Mouse (Mus musculus) mouse trophoblast stem cell (cell line): ENCODE data around the gene Gapt.
"Not testable (repeated sequence)": the region's sequence is repeated elsewhere in the genome, so short reads cannot be mapped to it uniquely, and the experiment has no call there.

Experiments used
- in situ Hi-C, 2 experiments: fragments of 300-500 bp; cut with MseI, MboI; formaldehyde crosslinking; loops; 2 replicates in 1 of 2; 3 replicates in 1 of 2; pipeline ENCODE4 v1.15.1; 2025

Gene Gapt

GRCm38 (mm10) chr13:110356941-110357340 is at the start of gene Gapt:
Gene Gapt, minus strand, starts transcription at chr13:110357199.
- in situ Hi-C loops, result no loop called here

- in situ Hi-C loops, result no loop called here
These were observed 49.2 kb upstream of the Gapt start for GRCm38 (mm10) chr13:110406152-110406551.

GRCm38 (mm10) chr13:110404686-110405085 is 47.7 kb upstream of the Gapt start:
- in situ Hi-C loops, result not testable (repeated sequence)

GRCm38 (mm10) chr13:110404059-110404458 is 47.1 kb upstream of the Gapt start:
- in situ Hi-C loops, result no loop called here

- in situ Hi-C loops, result no loop called here
These were observed 44.9 kb upstream of the Gapt start for GRCm38 (mm10) chr13:110401877-110402276.

- in situ Hi-C loops, result no loop called here
These were observed 44.4 kb upstream of the Gapt start for GRCm38 (mm10) chr13:110401443-110401842.

GRCm38 (mm10) chr13:110398513-110399270 is 41.7 kb upstream of the Gapt start:
- in situ Hi-C loops, result loop anchor here in 1 of 2 experiments (25.0 kb wide), 1 partner anchor 339 kb away; no protein-coding TSS in a partner anchor

GRCm38 (mm10) chr13:110397750-110398149 is 40.8 kb upstream of the Gapt start:
- in situ Hi-C loops, result loop anchor here in 1 of 2 experiments (25.0 kb wide), 1 partner anchor 340 kb away; no protein-coding TSS in a partner anchor

- in situ Hi-C loops, result loop anchor here in 1 of 2 experiments (25.0 kb wide), 1 partner anchor 341 kb away; no protein-coding TSS in a partner anchor
These were observed 39.1 kb upstream of the Gapt start for GRCm38 (mm10) chr13:110395916-110396685.

GRCm38 (mm10) chr13:110395179-110395794 is 38.3 kb upstream of the Gapt start:
- in situ Hi-C loops, result loop anchor here in 1 of 2 experiments (25.0 kb wide), 1 partner anchor 342 kb away; no protein-coding TSS in a partner anchor

GRCm38 (mm10) chr13:110394291-110395178 is 37.5 kb upstream of the Gapt start, which contains the start of gene Plk2:
Gene Plk2, plus strand, starts transcription at chr13:110395046.
- in situ Hi-C loops, result loop anchor here (5.0 to 25.0 kb wide), 3 partner anchors 343 to 1018 kb away; no protein-coding TSS in a partner anchor

GRCm38 (mm10) chr13:110392631-110393030 is 35.6 kb upstream of the Gapt start:
- in situ Hi-C loops, result loop anchor here (5.0 to 25.0 kb wide), 3 partner anchors 345 to 1020 kb away; no protein-coding TSS in a partner anchor

GRCm38 (mm10) chr13:110392210-110392609 is 35.2 kb upstream of the Gapt start:
- in situ Hi-C loops, result loop anchor here (5.0 to 25.0 kb wide), 3 partner anchors 345 to 1020 kb away; no protein-coding TSS in a partner anchor

GRCm38 (mm10) chr13:110384514-110384913 is 27.5 kb upstream of the Gapt start:
- in situ Hi-C loops, result loop anchor here (10.0 to 25.0 kb wide), 2 partner anchors 353 to 850 kb away; no protein-coding TSS in a partner anchor

- in situ Hi-C loops, result loop anchor here (10.0 to 25.0 kb wide), 2 partner anchors 355 to 852 kb away; no protein-coding TSS in a partner anchor
These were observed 25.5 kb upstream of the Gapt start for GRCm38 (mm10) chr13:110382447-110382901.

- in situ Hi-C loops, result loop anchor here (5.0 kb wide), 1 partner anchor 307 kb away; no protein-coding TSS in a partner anchor
These were observed 12.7 kb upstream of the Gapt start for GRCm38 (mm10) chr13:110369673-110370072.

- in situ Hi-C loops, result loop anchor here (5.0 kb wide), 1 partner anchor 306 kb away; no protein-coding TSS in a partner anchor
These were observed 11.6 kb upstream of the Gapt start for GRCm38 (mm10) chr13:110368556-110369040.

- in situ Hi-C loops, result loop anchor here (5.0 kb wide), 1 partner anchor 306 kb away; no protein-coding TSS in a partner anchor
These were observed 11.1 kb upstream of the Gapt start for GRCm38 (mm10) chr13:110367961-110368555.

- in situ Hi-C loops, result loop anchor here (5.0 kb wide), 1 partner anchor 304 kb away; no protein-coding TSS in a partner anchor
These were observed 9.5 kb upstream of the Gapt start for GRCm38 (mm10) chr13:110366477-110366876.
